Mouse (Mus musculus): ENCODE results near the gene Cd48. TPM values are rescaled to one million over a fixed set of nuclear protein-coding genes. Genes with fewer than 3 reads are reported as not detected.
"Not testable (repeated sequence)": the region's sequence is repeated elsewhere in the genome, so short reads cannot be mapped to it uniquely, and the experiment has no call there.

The Cd48 gene
- total RNA-seq (2022) = 1 to 10 TPM; 1.1 to 2.7 (median 1.6) TPM

GRCm38 (mm10) chr1:171681531-171682299 is at the start of gene Cd48:
TSS of gene Cd48 (plus strand) at chr1:171682009.
- DNase-seq (ENCODE audit: low spot score) = no peak

DNA sequence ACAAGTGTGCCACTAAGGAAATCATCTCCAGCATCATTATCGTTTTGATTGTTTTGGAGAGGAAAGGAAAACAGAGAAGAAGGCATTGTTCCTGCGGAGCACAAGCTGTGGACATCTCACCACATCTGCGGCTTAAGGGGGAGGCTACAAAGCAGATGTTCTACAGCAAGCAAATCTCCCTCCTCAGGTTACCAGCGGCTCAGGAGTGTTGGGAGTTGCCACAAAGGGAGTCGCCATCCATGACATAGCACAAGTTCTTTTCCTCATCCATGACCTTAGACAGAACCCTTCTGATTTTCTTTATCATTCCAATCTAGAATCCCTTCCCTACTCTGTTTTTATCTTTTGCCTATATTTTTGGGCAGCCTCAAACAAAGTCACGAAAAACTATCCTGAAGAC is 46.1 kb upstream of the Cd48 start:
- no peak for DNase-seq (ENCODE audit: low spot score)

GRCm38 (mm10) chr1:171637101-171637500 is 44.7 kb upstream of the Cd48 start:
- no peak for DNase-seq (ENCODE audit: low spot score)

DNA sequence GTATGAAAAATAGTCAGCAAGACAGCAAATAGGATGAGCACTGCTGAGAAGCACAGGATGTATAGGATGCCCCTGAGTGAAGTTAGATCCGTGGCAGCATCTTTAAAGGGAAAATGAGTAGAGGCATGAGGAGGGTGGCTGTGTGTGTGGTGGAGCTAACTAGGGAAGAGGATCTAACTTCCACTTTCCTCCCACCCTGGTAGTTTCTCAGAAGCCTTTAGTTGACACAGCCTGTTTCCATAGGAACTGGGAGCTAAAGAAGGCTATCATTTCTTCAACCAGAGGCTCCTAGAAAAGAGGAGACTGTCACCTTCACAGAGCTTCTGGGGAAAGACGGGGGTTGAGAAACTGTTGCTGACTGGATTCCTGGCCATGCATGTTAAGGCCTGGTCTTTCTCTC is 43.1 kb upstream of the Cd48 start:
- no peak for DNase-seq (ENCODE audit: low spot score)

DNA sequence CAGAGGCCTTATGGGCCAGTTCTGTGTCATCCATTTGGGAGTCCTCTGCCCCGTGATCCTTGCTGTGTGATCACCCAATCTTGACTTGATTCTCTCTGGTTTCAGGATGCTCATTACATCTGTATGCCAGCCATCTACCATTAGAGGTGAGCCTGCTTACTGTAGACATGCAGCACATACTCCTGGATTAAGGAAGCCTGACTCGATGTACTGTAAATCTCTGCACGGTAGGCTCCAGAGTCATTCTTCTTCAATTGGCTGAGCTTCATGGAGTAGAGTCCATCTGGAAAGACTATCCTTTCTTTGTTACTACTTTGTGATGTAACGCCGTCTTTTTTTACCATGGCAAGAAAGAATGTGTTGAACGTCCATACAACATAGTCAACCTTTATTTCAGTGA is 41.0 kb upstream of the Cd48 start:
- DNase-seq (ENCODE audit: low spot score) = no peak

DNA sequence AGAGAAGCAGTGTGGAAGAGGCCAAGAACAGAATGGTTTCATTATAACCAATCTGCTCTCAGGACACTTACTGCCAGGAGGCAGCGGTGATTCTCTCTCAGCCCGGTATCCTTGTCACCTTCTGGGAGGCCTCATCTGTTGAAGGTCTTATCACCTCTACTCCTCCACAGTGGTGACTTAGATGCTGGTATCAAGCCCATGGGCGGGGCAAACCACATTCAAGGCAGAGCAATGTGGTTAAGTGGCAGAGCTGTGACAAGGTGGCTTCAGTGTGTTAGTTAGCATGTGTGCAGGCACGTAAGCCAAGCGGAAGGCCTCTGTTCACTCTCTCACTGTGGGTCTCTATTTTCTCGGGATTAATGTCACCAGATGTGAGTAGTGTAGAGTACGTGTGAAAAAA is 38.2 kb upstream of the Cd48 start:
- no peak for DNase-seq (ENCODE audit: low spot score)

DNA sequence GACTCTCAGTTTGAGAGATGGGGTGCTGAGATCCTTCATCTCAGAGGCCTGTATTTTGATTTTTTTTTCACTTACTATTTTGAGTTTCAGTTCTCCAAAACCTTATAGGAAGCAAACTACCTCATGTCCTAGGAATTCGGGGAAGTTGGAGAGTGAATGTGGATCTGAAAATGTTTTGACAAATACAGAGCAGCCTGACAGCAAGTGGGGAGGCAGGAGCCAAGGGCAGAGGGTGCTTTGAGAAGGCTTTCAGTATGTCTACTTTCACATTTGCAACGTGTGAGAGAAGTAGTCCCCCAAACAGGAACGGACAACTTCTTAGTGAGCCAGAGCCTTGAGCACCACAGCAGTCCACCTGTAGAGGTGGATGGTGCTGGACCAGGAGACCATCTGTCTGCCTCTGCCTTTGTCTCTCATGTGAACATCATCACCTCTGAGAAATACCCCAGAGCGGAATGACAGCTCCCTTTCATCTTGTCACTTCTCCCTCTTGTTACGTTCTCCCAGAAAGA is 35.3 kb upstream of the Cd48 start:
- DNase-seq (ENCODE audit: low spot score) = no peak

DNA sequence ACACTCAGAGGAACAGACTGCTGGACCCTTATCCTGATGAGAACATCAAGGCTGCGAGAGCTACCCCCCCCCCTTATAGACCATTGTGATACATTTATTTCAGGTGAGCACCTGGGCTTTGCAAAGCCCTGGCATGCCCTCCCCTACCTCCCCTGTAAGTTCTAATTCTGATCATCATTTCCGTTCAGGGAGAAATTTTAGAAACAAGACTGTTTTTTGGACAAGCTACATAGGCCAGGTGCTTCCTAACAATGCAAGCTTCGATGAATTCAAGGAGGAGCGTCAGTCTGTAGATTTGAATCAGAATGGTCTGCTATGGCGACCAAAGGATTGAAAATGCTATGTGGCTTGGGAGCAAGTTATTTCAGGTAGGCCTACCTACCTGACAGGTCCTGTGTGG is 34.1 kb upstream of the Cd48 start:
- no peak for DNase-seq (ENCODE audit: low spot score)

GRCm38 (mm10) chr1:171648840-171649239 is 33.0 kb upstream of the Cd48 start:
- no peak for DNase-seq (ENCODE audit: low spot score)

- DNase-seq (ENCODE audit: low spot score) = no peak
These were observed 29.1 kb upstream of the Cd48 start, which contains the start of gene Slamf7 for GRCm38 (mm10) chr1:171652734-171653133. TSS of gene Slamf7 (minus strand) at chr1:171653035.

DNA sequence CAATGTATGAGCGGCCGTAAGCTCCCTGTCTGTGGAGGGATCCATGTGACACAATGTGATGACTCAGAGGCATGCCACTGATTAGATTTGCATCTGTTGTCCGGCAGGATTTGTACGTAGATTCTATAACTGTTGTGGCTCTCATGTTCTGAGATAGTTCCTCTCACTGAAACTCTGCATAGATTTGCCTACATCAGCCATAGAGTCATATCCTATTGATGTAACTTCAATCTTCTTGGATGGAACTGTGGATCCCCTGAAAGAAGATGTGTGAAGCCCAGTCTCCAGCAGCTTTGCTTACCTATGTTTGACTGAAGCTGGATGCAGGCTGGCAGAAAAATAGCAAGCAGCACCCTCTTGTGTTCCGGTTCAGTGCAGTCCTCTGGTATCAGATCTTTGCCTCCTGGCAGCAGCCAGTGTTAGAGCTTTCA is 23.2 kb upstream of the Cd48 start:
- DNase-seq (ENCODE audit: low spot score) = no peak

DNA sequence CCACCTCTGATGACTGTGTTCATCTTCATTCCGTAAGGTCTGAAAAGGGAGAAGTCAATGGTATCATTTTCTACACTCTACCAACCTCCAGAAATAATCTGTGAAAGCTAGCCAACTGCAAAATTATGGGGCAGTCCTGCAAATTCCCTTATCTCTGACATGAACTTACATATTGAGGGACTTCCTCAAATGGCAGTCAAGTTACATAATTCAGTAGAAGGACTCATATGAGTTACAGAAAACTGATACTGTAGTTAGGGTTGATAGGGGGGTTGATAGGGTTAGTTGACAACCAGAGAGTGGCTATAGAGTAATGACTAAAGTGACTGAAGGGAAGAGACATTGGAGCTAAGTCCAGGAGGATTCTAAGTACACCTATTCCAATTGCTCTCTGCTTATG is 21.4 kb upstream of the Cd48 start:
- DNase-seq (ENCODE audit: low spot score) = no peak

DNA sequence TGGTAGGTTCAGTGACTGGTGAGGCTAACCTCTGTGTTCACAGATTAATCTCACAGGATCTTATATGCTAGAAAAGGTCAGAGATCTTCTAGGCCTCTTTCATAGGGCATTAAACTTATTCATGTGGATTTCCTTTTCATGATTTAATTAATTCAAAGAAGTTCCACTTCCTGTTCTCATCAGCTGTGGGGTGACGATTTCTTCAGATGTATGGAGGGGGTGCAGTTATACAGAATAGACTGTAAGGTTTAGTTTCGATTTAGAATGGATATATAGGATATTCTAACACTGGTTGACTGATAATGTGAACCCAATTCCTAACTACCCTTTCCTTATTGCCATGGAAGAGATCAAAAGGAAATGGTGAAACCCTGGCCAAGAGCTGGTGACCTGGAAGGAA is 20.3 kb upstream of the Cd48 start:
- no peak for DNase-seq (ENCODE audit: low spot score)

DNA sequence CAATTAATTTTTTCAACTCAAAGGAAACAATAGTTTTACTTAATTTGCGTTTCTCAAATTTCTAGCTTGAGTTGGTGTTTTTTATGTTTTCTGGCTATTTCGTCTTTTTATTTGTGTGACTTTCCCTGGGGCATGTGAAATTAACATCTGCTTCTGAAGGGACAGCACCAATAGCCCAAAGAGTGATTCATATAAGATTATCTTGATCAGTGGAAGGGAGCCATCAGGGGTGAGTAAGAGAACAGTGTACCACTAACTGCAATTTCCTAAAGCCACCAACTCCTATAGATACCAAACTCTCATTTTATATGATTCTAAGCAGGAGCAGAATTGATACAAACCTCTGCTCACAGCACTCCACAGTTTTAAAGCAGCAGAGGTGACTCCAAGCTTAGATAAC is 18.1 kb upstream of the Cd48 start:
- no peak for DNase-seq (ENCODE audit: low spot score)

- no peak for DNase-seq (ENCODE audit: low spot score)
These were observed 15.5 kb upstream of the Cd48 start for GRCm38 (mm10) chr1:171666350-171666749.

- no peak for DNase-seq (ENCODE audit: low spot score)
These were observed 14.6 kb upstream of the Cd48 start for GRCm38 (mm10) chr1:171667160-171667559.

DNA sequence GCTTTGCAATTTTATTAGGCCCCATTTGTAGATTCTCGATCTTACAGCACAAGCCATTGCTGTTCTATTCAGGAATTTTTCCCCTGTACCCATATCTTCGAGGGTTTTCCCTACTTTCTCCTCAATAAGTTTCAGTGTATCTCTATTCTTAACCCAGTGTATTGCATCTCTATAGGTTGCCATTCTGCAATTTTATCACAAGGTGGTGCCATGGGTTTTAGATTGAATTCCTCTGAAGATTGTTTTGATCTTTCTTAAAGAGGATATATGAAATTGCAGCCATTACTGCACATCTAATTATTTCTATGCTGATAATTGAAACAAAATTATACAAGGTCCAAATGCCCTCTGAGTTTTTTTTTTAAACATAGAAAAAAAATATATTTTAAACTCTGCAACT is 9.4 kb upstream of the Cd48 start:
- not testable (repeated sequence) for DNase-seq (ENCODE audit: low spot score)

DNA sequence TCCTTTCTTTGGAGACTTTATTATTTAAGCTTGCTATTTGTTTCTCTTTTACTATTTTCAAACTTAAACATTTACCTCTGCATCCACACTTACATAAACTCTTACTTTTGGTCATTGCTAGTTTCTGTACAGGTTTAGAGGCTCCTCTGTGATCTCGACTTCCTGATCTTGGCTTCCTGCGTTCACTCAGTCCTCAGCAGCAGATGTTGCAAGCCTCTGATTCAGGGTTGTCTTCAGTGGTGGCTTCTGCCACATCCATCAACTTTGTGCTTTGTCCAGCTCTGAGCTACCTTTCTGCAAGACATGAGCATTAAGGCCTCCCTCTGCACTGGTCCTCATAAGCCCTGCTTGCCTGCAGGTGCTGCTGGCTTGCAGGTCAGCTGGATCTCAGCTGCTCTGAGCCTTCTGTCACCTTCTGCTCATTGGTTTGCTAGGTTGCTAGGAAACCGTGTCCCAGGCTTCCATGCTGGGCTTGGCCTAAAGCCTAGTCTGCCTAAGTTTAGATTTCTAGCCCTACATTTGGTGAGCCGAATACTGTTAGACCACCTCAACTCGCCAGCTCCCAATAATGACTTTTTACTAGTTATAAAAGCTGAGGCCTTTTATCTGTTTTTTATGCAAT is 8.8 kb upstream of the Cd48 start:
- peak; percentile 26 for DNase-seq (ENCODE audit: low spot score)

- DNase-seq (ENCODE audit: low spot score) = no peak
These were observed 7.3 kb upstream of the Cd48 start for GRCm38 (mm10) chr1:171674467-171674866.

DNA sequence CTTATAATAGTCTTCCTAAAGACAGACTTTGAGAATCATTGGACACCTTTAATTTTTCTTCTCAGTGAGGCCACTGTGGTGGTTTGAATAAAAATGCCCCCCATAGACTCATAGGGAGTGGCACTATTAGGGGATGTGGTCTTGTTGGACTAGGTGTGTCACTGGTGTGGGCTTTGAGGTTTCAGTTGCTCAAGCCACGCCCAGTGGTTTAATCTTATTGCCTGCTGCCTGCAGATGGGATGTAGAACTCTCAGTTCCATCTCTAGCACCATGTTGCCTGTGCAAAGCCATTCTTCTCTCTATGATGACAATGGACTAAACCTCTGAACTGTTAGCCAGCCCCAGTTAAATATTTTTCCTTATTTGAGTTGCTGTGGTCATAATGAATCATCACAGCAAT is 4.1 kb upstream of the Cd48 start:
- no peak for DNase-seq (ENCODE audit: low spot score)

- no peak for DNase-seq (ENCODE audit: low spot score)
These were observed 800 bp upstream of the Cd48 start for GRCm38 (mm10) chr1:171681009-171681408.

GRCm38 (mm10) chr1:171684923-171685322 is 3.1 kb downstream of the Cd48 start:
- no peak for DNase-seq (ENCODE audit: low spot score)

- DNase-seq (ENCODE audit: low spot score) = no peak
These were observed 5.5 kb downstream of the Cd48 start for GRCm38 (mm10) chr1:171687320-171687719.

Data from heart, adult 8-10 months (tissue).